Mouse (Mus musculus) gonadal fat pad, adult 2 months (tissue): ENCODE results near the gene Mical3. TPM values are rescaled to one million over a fixed set of nuclear protein-coding genes. Genes with fewer than 3 reads are reported as not detected.

Source experiments
- DNase-seq: peaks from one replicate; pipeline ENCODE4 v3.0.0-alpha.2; 2012; ENCODE audit warnings: low read depth
- polyA plus RNA-seq: library from polyadenylated mRNA; depleted of rRNA; stranded (reverse); fragments of >200 nt; gene quantifications from 2 replicates; pipeline ENCODE4 v1.2.3, GENCODE M21; 2012

Mical3 gene
- polyA plus RNA-seq, 1 experiment, result 42.2 TPM

GRCm38 (mm10) chr6:120964179-120964578, 166.6 kb downstream of the Mical3 start:
- no peak for DNase-seq

GRCm38 (mm10) chr6:120960338-120961030, 170.3 kb downstream of the Mical3 start:
- DNase-seq, result no peak

GRCm38 (mm10) chr6:120957331-120957730, 173.5 kb downstream of the Mical3 start:
- no peak for DNase-seq

GRCm38 (mm10) chr6:120956259-120957161, 174.3 kb downstream of the Mical3 start:
- no peak for DNase-seq

- DNase-seq, result no peak
These were observed 175.6 kb downstream of the Mical3 start for GRCm38 (mm10) chr6:120955215-120955614.

- DNase-seq, result no peak
These were observed 176.6 kb downstream of the Mical3 start for GRCm38 (mm10) chr6:120954241-120954640.

- DNase-seq, result no peak
These were observed 178.3 kb downstream of the Mical3 start for GRCm38 (mm10) chr6:120952475-120952874.

GRCm38 (mm10) chr6:120951311-120951710, 179.5 kb downstream of the Mical3 start:
- DNase-seq, result no peak

GRCm38 (mm10) chr6:120945510-120945909, 185.3 kb downstream of the Mical3 start:
- no peak for DNase-seq

GRCm38 (mm10) chr6:120943964-120944363, 186.8 kb downstream of the Mical3 start:
- DNase-seq, result no peak

- DNase-seq, result no peak
These were observed 187.2 kb downstream of the Mical3 start for GRCm38 (mm10) chr6:120943551-120943950.

GRCm38 (mm10) chr6:120943079-120943478, 187.7 kb downstream of the Mical3 start:
- no peak for DNase-seq

GRCm38 (mm10) chr6:120941575-120941974, 189.2 kb downstream of the Mical3 start:
- DNase-seq, result no peak

GRCm38 (mm10) chr6:120941084-120941481, 189.7 kb downstream of the Mical3 start:
- DNase-seq, result no peak

- DNase-seq, result no peak
These were observed 190.2 kb downstream of the Mical3 start for GRCm38 (mm10) chr6:120940446-120941083.

GRCm38 (mm10) chr6:120939783-120940182, 191.0 kb downstream of the Mical3 start:
- no peak for DNase-seq

- no peak for DNase-seq
These were observed 191.9 kb downstream of the Mical3 start for GRCm38 (mm10) chr6:120938763-120939450.

GRCm38 (mm10) chr6:120937999-120938608, 192.7 kb downstream of the Mical3 start:
- no peak for DNase-seq

- no peak for DNase-seq
These were observed 193.6 kb downstream of the Mical3 start for GRCm38 (mm10) chr6:120937104-120937617.

- DNase-seq, result no peak
These were observed 196.6 kb downstream of the Mical3 start for GRCm38 (mm10) chr6:120934176-120934575.

- DNase-seq, result no peak
These were observed 197.1 kb downstream of the Mical3 start for GRCm38 (mm10) chr6:120933670-120934069.
